Mouse (Mus musculus): ENCODE results near the gene Ptprm.

DNA sequence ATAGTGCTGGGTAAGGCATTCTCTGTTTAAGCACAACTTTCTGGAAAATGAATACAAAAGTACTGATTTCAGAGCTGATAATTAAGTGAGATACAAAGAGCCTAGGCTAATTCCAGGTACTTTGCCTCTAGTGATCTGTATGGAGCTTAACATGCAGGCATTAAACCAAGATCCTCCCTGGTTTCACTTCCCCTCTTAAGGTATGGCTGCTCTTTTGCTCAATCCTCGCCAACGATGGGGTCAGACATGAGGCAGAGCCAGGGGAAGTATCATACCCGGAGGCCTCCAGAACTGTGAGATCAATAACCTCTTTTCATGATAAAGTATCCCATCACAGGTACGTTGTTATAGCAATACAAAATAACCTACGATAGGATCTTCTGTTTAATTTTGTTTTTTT is 5.3 kb upstream of the Ptprm start:
- TF ChIP-seq POLR2A (IDR thresholded peaks at IDR 0.05; ENCODE audit: borderline replicate concordance, insufficient read depth, low read length) (no peak), CTCF (IDR thresholded peaks at IDR 0.05; ENCODE audit: borderline replicate concordance, insufficient read depth, low read depth, low read length) (no peak)

All from cerebellum, adult 2 months (tissue).